Mouse (Mus musculus) E14TG2a.4 (cell line): ENCODE measurements around the gene Mapk3.
A peak's percentile ranks its signal among the peaks of the same experiment; 100 is the strongest.

ENCODE experiments used
- H3K27me3 ChIP-seq: 2 replicates; pipeline ENCODE4 v1.6.1; 2014; ENCODE audit warnings: low read length, control low read depth; ENCODE audit not compliant: insufficient read depth
- H3K36me3 ChIP-seq: 2 replicates; pipeline ENCODE4 v1.6.1; 2014; ENCODE audit warnings: low read length, control low read depth; ENCODE audit not compliant: insufficient read depth
- H3K4me1 ChIP-seq: replicated peaks from 2 replicates; pipeline ENCODE4 v1.6.1; 2014; ENCODE audit warnings: low read depth, low read length, control low read depth
- H3K4me3 ChIP-seq: replicated peaks from 2 replicates; pipeline ENCODE4 v1.5.1; 2014; ENCODE audit warnings: mild to moderate bottlenecking, low read length
- H3K9me3 ChIP-seq: 2 replicates; pipeline ENCODE4 v1.6.1; 2014; ENCODE audit warnings: low read length, control low read depth
- CTCF ChIP-seq: conservative IDR thresholded peaks from 2 replicates; pipeline ENCODE4 v1.5.1; 2014; ENCODE audit warnings: low read length
- NANOG ChIP-seq: IDR thresholded peaks from 2 replicates; pipeline ENCODE4 v1.6.1; 2014; ENCODE audit warnings: borderline replicate concordance, low read length, mixed read lengths
- POU5F1 ChIP-seq: IDR thresholded peaks from 2 replicates; pipeline ENCODE4 v1.6.1; 2014; ENCODE audit warnings: low read length, borderline replicate concordance

Mapk3 gene

GRCm38 (mm10) chr7:126765540-126765939 is 6.1 kb downstream of the Mapk3 start:
- Histone ChIP-seq H3K36me3 (peaks cover 97% of the 10 kb centered on the region), H3K4me3 (peak overlapping the region; percentile 55), H3K27me3 (no peaks in the 10 kb centered on the region), H3K4me1 (peaks cover 74% of the 10 kb centered on the region), H3K9me3 (no peaks in the 10 kb centered on the region)
- TF ChIP-seq POU5F1: no peak
- no peak for TF ChIP-seq CTCF
- TF ChIP-seq NANOG: no peak

- Histone ChIP-seq H3K4me3 (peak within 1 kb of the TSS; percentile 55), H3K9me3 (no peaks in the 10 kb centered on the region), H3K4me1 (peaks cover 74% of the 10 kb centered on the region), H3K27me3 (no peaks in the 10 kb centered on the region), H3K36me3 (peaks cover 94% of the 10 kb centered on the region)
- TF ChIP-seq POU5F1 (no peak), CTCF (no peak)
Observed at GRCm38 (mm10) chr7:126766201-126766600, 6.8 kb downstream of the Mapk3 start, which contains the start of gene Gdpd3. TSS of gene Gdpd3 (plus strand) at chr7:126766334.

GRCm38 (mm10) chr7:126767001-126767400 is 7.6 kb downstream of the Mapk3 start:
- no peak for TF ChIP-seq NANOG
- no peak for TF ChIP-seq POU5F1
- no peak for TF ChIP-seq CTCF
- H3K4me3 ChIP-seq: no peak overlapping the region
- no peaks in the 10 kb centered on the region for H3K9me3 ChIP-seq
- H3K4me1 ChIP-seq: peaks cover 71% of the 10 kb centered on the region
- H3K27me3 ChIP-seq: no peaks in the 10 kb centered on the region
- peaks cover 86% of the 10 kb centered on the region for H3K36me3 ChIP-seq

- Histone ChIP-seq H3K9me3 (no peaks in the 10 kb centered on the region), H3K4me1 (peaks cover 69% of the 10 kb centered on the region), H3K4me3 (peak overlapping the region; percentile 62), H3K27me3 (no peaks in the 10 kb centered on the region), H3K36me3 (peaks cover 66% of the 10 kb centered on the region)
- no peak for TF ChIP-seq CTCF
- TF ChIP-seq NANOG: no peak
- no peak for TF ChIP-seq POU5F1
Observed at GRCm38 (mm10) chr7:126770784-126771183, 11.4 kb downstream of the Mapk3 start.

- H3K27me3 ChIP-seq: no peaks in the 10 kb centered on the region
- H3K9me3 ChIP-seq: no peaks in the 10 kb centered on the region
- peaks cover 75% of the 10 kb centered on the region for H3K4me1 ChIP-seq
- peaks cover 49% of the 10 kb centered on the region for H3K36me3 ChIP-seq
- peak overlapping the region; percentile 56 for H3K4me3 ChIP-seq
- TF ChIP-seq POU5F1: no peak
- no peak for TF ChIP-seq CTCF
- TF ChIP-seq NANOG: no peak
Observed at GRCm38 (mm10) chr7:126773351-126773750, 13.9 kb downstream of the Mapk3 start.

- Histone ChIP-seq H3K4me3 (no peak overlapping the region), H3K27me3 (no peaks in the 10 kb centered on the region), H3K36me3 (peaks cover 46% of the 10 kb centered on the region), H3K4me1 (peaks cover 84% of the 10 kb centered on the region), H3K9me3 (no peaks in the 10 kb centered on the region)
- TF ChIP-seq NANOG: no peak
- TF ChIP-seq POU5F1: no peak
- no peak for TF ChIP-seq CTCF
Observed at GRCm38 (mm10) chr7:126774463-126774862, 15.1 kb downstream of the Mapk3 start.

GRCm38 (mm10) chr7:126775185-126775977 is 16.0 kb downstream of the Mapk3 start:
- Histone ChIP-seq H3K36me3 (peaks cover 37% of the 10 kb centered on the region), H3K4me1 (peaks cover 88% of the 10 kb centered on the region), H3K27me3 (no peaks in the 10 kb centered on the region), H3K4me3 (peak overlapping the region; percentile 85), H3K9me3 (no peaks in the 10 kb centered on the region)
- TF ChIP-seq CTCF: no peak
- TF ChIP-seq NANOG: no peak
- TF ChIP-seq POU5F1: no peak

GRCm38 (mm10) chr7:126775978-126776234 is 16.5 kb downstream of the Mapk3 start:
- no peak for TF ChIP-seq NANOG
- TF ChIP-seq CTCF: no peak
- TF ChIP-seq POU5F1: no peak
- peak overlapping the region; percentile 85 for H3K4me3 ChIP-seq
- peaks cover 35% of the 10 kb centered on the region for H3K36me3 ChIP-seq
- H3K4me1 ChIP-seq: peaks cover 87% of the 10 kb centered on the region
- H3K9me3 ChIP-seq: no peaks in the 10 kb centered on the region
- no peaks in the 10 kb centered on the region for H3K27me3 ChIP-seq
